Mouse (Mus musculus) bone marrow macrophage, adult 2 months (primary cell): ENCODE data around the gene Mettl7a2. TPM values are rescaled to one million over a fixed set of nuclear protein-coding genes. Genes with fewer than 3 reads are reported as not detected.

Experiments used
- H3K27ac ChIP-seq: 2 replicates; pipeline ENCODE4 v1.5.1; 2012; ENCODE audit warnings: low read depth, low read length; ENCODE audit not compliant: insufficient read depth
- H3K4me1 ChIP-seq: 2 replicates; pipeline ENCODE4 v1.6.1; 2012; ENCODE audit warnings: low read length; ENCODE audit not compliant: control insufficient read depth, insufficient read depth
- H3K4me3 ChIP-seq: 2 replicates; pipeline ENCODE4 v1.5.1; 2012; ENCODE audit warnings: mild to moderate bottlenecking, low read length, moderate library complexity; ENCODE audit not compliant: insufficient read depth
- CTCF ChIP-seq: IDR thresholded peaks from 2 replicates; pipeline ENCODE4 v1.5.1; 2012; ENCODE audit warnings: low read depth, mild to moderate bottlenecking, low read length, moderate library complexity
- POLR2A ChIP-seq: IDR thresholded peaks from 2 replicates; pipeline ENCODE4 v1.6.1; 2012; ENCODE audit warnings: mild to moderate bottlenecking, low read depth, low read length, borderline replicate concordance
- polyA plus RNA-seq: library from polyadenylated mRNA; stranded (reverse); fragments of >200 nt; gene quantifications from 2 replicates; pipeline ENCODE4 v1.2.4, GENCODE M21; 2012; ENCODE audit not compliant: missing spikeins, insufficient read depth, insufficient read length

Mettl7a2 gene
- polyA plus RNA-seq, 1 experiment, result not detected

- H3K27ac ChIP-seq, result no peak overlapping the region
- peaks cover 3% of the 10 kb centered on the region for H3K4me1 ChIP-seq
- TF ChIP-seq POLR2A (no peak), CTCF (no peak)
- no peak overlapping the region for H3K4me3 ChIP-seq
Measured at GRCm38 (mm10) chr15:100379658-100380057, 26.7 kb downstream of the Mettl7a2 start.

- TF ChIP-seq POLR2A, result no peak
- TF ChIP-seq CTCF, result no peak
- no peak overlapping the region for H3K4me3 ChIP-seq
- H3K4me1 ChIP-seq, result peaks cover 3% of the 10 kb centered on the region
- H3K27ac ChIP-seq, result no peak overlapping the region
Measured at GRCm38 (mm10) chr15:100380104-100380503, 27.1 kb downstream of the Mettl7a2 start.

- Histone ChIP-seq H3K4me3 (no peak overlapping the region), H3K27ac (no peak overlapping the region), H3K4me1 (no peaks in the 10 kb centered on the region)
- TF ChIP-seq CTCF, result no peak
- TF ChIP-seq POLR2A, result no peak
Measured at GRCm38 (mm10) chr15:100385705-100386104, 32.7 kb downstream of the Mettl7a2 start.

GRCm38 (mm10) chr15:100387544-100388223 lies 34.7 kb downstream of the Mettl7a2 start:
- Histone ChIP-seq H3K4me1 (no peaks in the 10 kb centered on the region), H3K4me3 (no peak overlapping the region), H3K27ac (no peak overlapping the region)
- TF ChIP-seq CTCF (no peak), POLR2A (no peak)

GRCm38 (mm10) chr15:100388224-100388835 lies 35.3 kb downstream of the Mettl7a2 start:
- no peaks in the 10 kb centered on the region for H3K4me1 ChIP-seq
- TF ChIP-seq CTCF (no peak), POLR2A (no peak)

GRCm38 (mm10) chr15:100388886-100389285 lies 35.9 kb downstream of the Mettl7a2 start:
- no peaks in the 10 kb centered on the region for H3K4me1 ChIP-seq
- TF ChIP-seq CTCF (no peak), POLR2A (no peak)
- no peak overlapping the region for H3K4me3 ChIP-seq
- H3K27ac ChIP-seq, result no peak overlapping the region

More at GRCm38 (mm10) chr15:100388224-100388835, 35.3 kb downstream of the Mettl7a2 start:
- Histone ChIP-seq H3K27ac (no peak overlapping the region), H3K4me3 (no peak overlapping the region)

GRCm38 (mm10) chr15:100391066-100391465 lies 38.1 kb downstream of the Mettl7a2 start:
- H3K4me1 ChIP-seq, result no peaks in the 10 kb centered on the region

GRCm38 (mm10) chr15:100391599-100391998 lies 38.6 kb downstream of the Mettl7a2 start:
- no peak overlapping the region for H3K27ac ChIP-seq
- no peak for TF ChIP-seq CTCF
- no peak for TF ChIP-seq POLR2A

More at GRCm38 (mm10) chr15:100391066-100391465, 38.1 kb downstream of the Mettl7a2 start:
- H3K4me3 ChIP-seq, result no peak overlapping the region
- TF ChIP-seq POLR2A (no peak), CTCF (no peak)
- no peak overlapping the region for H3K27ac ChIP-seq

GRCm38 (mm10) chr15:100393016-100393415 lies 40.0 kb downstream of the Mettl7a2 start:
- TF ChIP-seq POLR2A, result no peak
- TF ChIP-seq CTCF, result no peak
- H3K27ac ChIP-seq, result no peak overlapping the region
- H3K4me3 ChIP-seq, result no peak overlapping the region
- no peaks in the 10 kb centered on the region for H3K4me1 ChIP-seq

More at GRCm38 (mm10) chr15:100391599-100391998, 38.6 kb downstream of the Mettl7a2 start:
- Histone ChIP-seq H3K4me1 (no peaks in the 10 kb centered on the region), H3K4me3 (no peak overlapping the region)

- TF ChIP-seq POLR2A (no peak), CTCF (peak; percentile 14; the same call in 1 of the 2 replicates)
- Histone ChIP-seq H3K27ac (no peak overlapping the region), H3K4me1 (no peaks in the 10 kb centered on the region), H3K4me3 (no peak overlapping the region)
Measured at GRCm38 (mm10) chr15:100395561-100395960, 42.6 kb downstream of the Mettl7a2 start.
